Mouse (Mus musculus) Patski (cell line): ENCODE results near the gene Slc5a11. TPM values are rescaled to one million over a fixed set of nuclear protein-coding genes. Genes with fewer than 3 reads are reported as not detected.

Source experiments
- ATAC-seq: fragments of 100-300 bp; one replicate; pipeline ENCODE4 v1.8.0; 2021
- CTCF ChIA-PET: fragments of 350-600 bp; sonication (Branson Sonifier 250); formaldehyde crosslinking; loops from one replicate; lab custom pipeline; 2022; ENCODE audit warnings: inconsistent platforms; lab: Charles Lee
- POLR2A ChIA-PET: fragments of 350-600 bp; sonication (Branson Sonifier 250); formaldehyde crosslinking; loops from one replicate; lab custom pipeline; 2022; ENCODE audit warnings: antibody characterized with exemption, inconsistent platforms; lab: Charles Lee
- DNase-seq: peaks from one replicate; pipeline ENCODE4 v3.0.0-alpha.2; 2011; ENCODE audit warnings: low read depth, low spot score
- H3K27me3 ChIP-seq: fragments of 371-371 bp; one replicate; pipeline ENCODE4 v1.5.1; 2021
- CTCF ChIP-seq: fragments of 100-300 bp; IDR thresholded peaks from one replicate; pipeline ENCODE4 v1.5.1; 2021
- in situ Hi-C: fragments of 300-500 bp; cut with MboI; formaldehyde crosslinking; loops from 3 replicates; pipeline ENCODE4 v1.11.1; 2018; ENCODE audit warnings: low pct_unique_long_range_greater_than_20kb, mixed read lengths
- polyA plus RNA-seq: library from polyadenylated mRNA; unstranded; gene quantifications from one replicate; pipeline ENCODE4 v1.2.3, GENCODE M21; 2021

Slc5a11 gene
- polyA plus RNA-seq, 1 experiment from 2014 or later: not detected

GRCm38 (mm10) chr7:123240064-123240463 is 25.5 kb downstream of the Slc5a11 start:
- in situ Hi-C loops: no loop called here
- DNase-seq (no peak), ATAC-seq (no peak)
- ChIA-PET POLR2A (no interaction called here), CTCF (no interaction called here)
- H3K27me3 ChIP-seq: no peaks in the 10 kb centered on the region
- TF ChIP-seq CTCF: no peak

DNA sequence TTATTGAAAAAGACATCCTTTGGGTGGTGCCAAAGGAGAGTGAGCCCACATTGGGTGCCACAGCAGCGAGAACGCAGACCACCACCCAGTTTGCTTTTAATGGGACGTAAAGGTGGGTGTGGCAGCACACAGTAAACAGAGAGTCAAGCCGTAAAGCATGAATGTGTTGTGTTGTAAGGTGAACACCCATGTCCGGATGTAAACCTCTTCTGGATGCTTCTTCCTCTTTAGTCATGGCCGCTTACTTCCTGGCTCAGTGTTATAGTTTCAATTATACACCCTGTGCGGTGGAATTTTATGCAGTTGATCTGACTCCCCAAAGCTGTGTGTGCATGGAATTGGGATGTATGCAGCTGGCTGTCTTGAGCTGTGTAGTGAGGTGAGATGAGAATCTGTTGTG is 27.7 kb downstream of the Slc5a11 start:
- in situ Hi-C loops: no loop called here
- CTCF ChIA-PET: no interaction called here
- ATAC-seq: no peak
- no peak for DNase-seq
- no peak for TF ChIP-seq CTCF
- H3K27me3 ChIP-seq: no peaks in the 10 kb centered on the region
- POLR2A ChIA-PET: no interaction called here

GRCm38 (mm10) chr7:123244833-123245232 is 30.3 kb downstream of the Slc5a11 start:
- ChIA-PET POLR2A (interaction anchor here (1.0 kb wide), 1 partner anchor 96 kb away, joined by 3 read pairs; no protein-coding TSS in a partner anchor), CTCF (no interaction called here)
- H3K27me3 ChIP-seq: no peaks in the 10 kb centered on the region
- no peak for ATAC-seq
- no peak for DNase-seq
- in situ Hi-C loops: no loop called here
- no peak for TF ChIP-seq CTCF

GRCm38 (mm10) chr7:123246504-123247084 is 32.0 kb downstream of the Slc5a11 start:
- in situ Hi-C loops: no loop called here
- DNase-seq (no peak), ATAC-seq (no peak)
- POLR2A ChIA-PET: interaction anchor here (0.7 kb wide), 1 partner anchor 14 kb away, joined by 3 read pairs; no protein-coding TSS in a partner anchor
- no peaks in the 10 kb centered on the region for H3K27me3 ChIP-seq
- CTCF ChIA-PET: no interaction called here
- TF ChIP-seq CTCF: no peak

- ATAC-seq: no peak
- POLR2A ChIA-PET: no interaction called here
Observed at GRCm38 (mm10) chr7:123248166-123248565, 33.6 kb downstream of the Slc5a11 start.

GRCm38 (mm10) chr7:123251343-123251742 is 36.8 kb downstream of the Slc5a11 start:
- DNase-seq (no peak), ATAC-seq (no peak)
- CTCF ChIA-PET: no interaction called here
- in situ Hi-C loops: no loop called here
- no peak for TF ChIP-seq CTCF
- no peaks in the 10 kb centered on the region for H3K27me3 ChIP-seq
- POLR2A ChIA-PET: no interaction called here

More at GRCm38 (mm10) chr7:123248166-123248565, 33.6 kb downstream of the Slc5a11 start:
- no peak for DNase-seq
- CTCF ChIA-PET: no interaction called here
- in situ Hi-C loops: no loop called here
- no peaks in the 10 kb centered on the region for H3K27me3 ChIP-seq
- TF ChIP-seq CTCF: no peak

- H3K27me3 ChIP-seq: no peaks in the 10 kb centered on the region
- CTCF ChIA-PET: no interaction called here
- TF ChIP-seq CTCF: no peak
- POLR2A ChIA-PET: no interaction called here
- DNase-seq (no peak), ATAC-seq (no peak)
- in situ Hi-C loops: no loop called here
Observed at GRCm38 (mm10) chr7:123253396-123253795, 38.8 kb downstream of the Slc5a11 start.

- no peak for TF ChIP-seq CTCF
- ChIA-PET CTCF (no interaction called here), POLR2A (no interaction called here)
- ATAC-seq (no peak), DNase-seq (no peak)
- in situ Hi-C loops: no loop called here
- no peaks in the 10 kb centered on the region for H3K27me3 ChIP-seq
Observed at GRCm38 (mm10) chr7:123254196-123254970, 39.8 kb downstream of the Slc5a11 start.

DNA sequence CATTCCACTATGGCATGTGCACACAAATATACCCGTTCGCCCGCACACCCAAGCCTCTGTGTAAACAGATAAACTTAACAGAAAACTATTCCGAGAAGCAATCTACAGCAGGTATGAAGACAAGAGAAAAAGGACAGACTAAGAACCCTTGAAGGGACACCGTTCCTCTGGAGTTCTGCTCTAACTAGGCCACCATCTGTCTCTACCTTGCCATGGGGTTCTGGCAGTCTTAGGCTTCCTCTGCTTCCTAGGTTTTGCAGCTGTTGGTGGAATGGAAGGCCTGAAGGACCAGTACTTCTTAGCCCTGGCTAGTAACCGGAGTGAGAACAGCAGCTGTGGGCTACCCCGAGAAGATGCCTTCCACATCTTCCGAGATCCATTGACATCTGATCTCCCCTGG is 43.5 kb downstream of the Slc5a11 start:
- no peak for ATAC-seq
- no peak for TF ChIP-seq CTCF
- no peak for DNase-seq
- in situ Hi-C loops: no loop called here
- ChIA-PET POLR2A (no interaction called here), CTCF (no interaction called here)
- H3K27me3 ChIP-seq: peaks cover 4% of the 10 kb centered on the region

GRCm38 (mm10) chr7:123273056-123273455 is 58.5 kb downstream of the Slc5a11 start:
- ChIA-PET POLR2A (no interaction called here), CTCF (no interaction called here)
- H3K27me3 ChIP-seq: no peaks in the 10 kb centered on the region
- ATAC-seq (peak; percentile 27), DNase-seq (no peak)
- no peak for TF ChIP-seq CTCF
- in situ Hi-C loops: no loop called here

DNA sequence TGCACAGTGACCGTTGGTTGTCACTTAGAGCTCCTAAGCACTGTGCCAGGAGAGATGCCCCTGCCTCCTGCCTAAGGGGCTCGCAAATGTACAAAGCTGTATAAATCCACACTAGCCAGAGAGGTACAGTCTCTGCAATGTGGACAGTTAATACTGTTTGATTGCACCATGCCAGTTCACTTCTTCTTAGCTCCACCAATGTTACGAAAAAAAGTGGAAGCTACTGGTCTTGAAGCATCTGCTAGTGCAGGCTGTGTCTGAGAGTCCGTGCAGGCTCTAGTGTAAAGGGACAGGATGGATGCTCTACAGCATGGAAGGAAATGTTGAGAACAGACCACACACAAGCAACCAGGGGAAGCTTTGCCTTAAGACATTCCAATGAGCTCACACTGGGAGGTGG is 62.0 kb downstream of the Slc5a11 start:
- ChIA-PET CTCF (interaction anchor here (1.0 kb wide), 1 partner anchor 24 kb away, joined by 3 read pairs; no protein-coding TSS in a partner anchor), POLR2A (no interaction called here)
- no peaks in the 10 kb centered on the region for H3K27me3 ChIP-seq
- in situ Hi-C loops: no loop called here
- DNase-seq (no peak), ATAC-seq (no peak)
- no peak for TF ChIP-seq CTCF
